Mouse (Mus musculus) kidney, postnatal 0 days (tissue): Measurements from ENCODE around the gene Ccser1. TPM values are rescaled to one million over a fixed set of nuclear protein-coding genes. Genes with fewer than 3 reads are reported as not detected.

Experiments
- ATAC-seq: fragments of 200-750 bp; cut with Nextera tagmentation; replicated peaks from 2 replicates; pipeline ENCODE4 v1.8.0; 2017; ENCODE audit warnings: low read depth, moderate number of reproducible peaks, moderate TSS enrichment, moderate library complexity; ENCODE audit not compliant: low FRiP score
- DNase-seq: peaks from one replicate; pipeline ENCODE4 v3.0.0-alpha.2; 2016; ENCODE audit warnings: low spot score
- H3K27ac ChIP-seq: fragments of 300-500 bp; sonication (generic); 2 replicates; pipeline ENCODE4 v1.5.1; 2014; ENCODE audit warnings: mild to moderate bottlenecking
- H3K27me3 ChIP-seq: fragments of 300-500 bp; sonication (generic); 2 replicates; pipeline ENCODE4 v1.6.1; 2014; ENCODE audit warnings: low read length, mixed read lengths; ENCODE audit not compliant: insufficient read depth
- H3K36me3 ChIP-seq: fragments of 300-500 bp; sonication (generic); 2 replicates; pipeline ENCODE4 v1.6.1; 2014; ENCODE audit warnings: low read length, mixed read lengths; ENCODE audit not compliant: insufficient read depth
- H3K4me1 ChIP-seq: fragments of 300-500 bp; sonication (generic); replicated peaks from 2 replicates; pipeline ENCODE4 v1.6.1; 2014; ENCODE audit warnings: antibody characterized with exemption, low read length, mixed read lengths; ENCODE audit not compliant: insufficient read depth
- H3K4me2 ChIP-seq: fragments of 300-500 bp; sonication (generic); 2 replicates; pipeline ENCODE4 v1.6.1; 2014; ENCODE audit warnings: mild to moderate bottlenecking, low read length, moderate library complexity, mixed read lengths
- H3K4me3 ChIP-seq: fragments of 300-500 bp; sonication (generic); replicated peaks from 2 replicates; pipeline ENCODE4 v1.5.1; 2014; ENCODE audit warnings: low read depth, low read length
- H3K9ac ChIP-seq: fragments of 300-500 bp; sonication (generic); 2 replicates; pipeline ENCODE4 v1.6.1; 2014; ENCODE audit warnings: low read depth, low read length
- H3K9me3 ChIP-seq: fragments of 300-500 bp; sonication (generic); replicated peaks from 2 replicates; pipeline ENCODE4 v1.6.1; 2016; ENCODE audit warnings: low read length, inconsistent platforms, mixed read lengths
- CTCF ChIP-seq: IDR thresholded peaks from 2 replicates; pipeline ENCODE4 v1.5.1; 2016; ENCODE audit warnings: antibody characterized with exemption, low read depth, mild to moderate bottlenecking, moderate library complexity
- WGBS: fragments of 180-500 bp; shearing (Covaris S2); extraction: QIAGEN DNeasy Blood & Tissue Kit; methylation state at CpG from one replicate; pipeline ENCODE4 v1.1.7; 2014; 5-methylcytosine and 5-hydroxymethylcytosine counted together
- polyA plus RNA-seq: library from polyadenylated mRNA; unstranded; fragments of >200 nt; fragmentation: Nextera tagmentation; extraction: Ambion mirVana; gene quantifications from 2 replicates; pipeline ENCODE4 v1.2.1, GENCODE M21; 2015

Ccser1 gene
- polyA plus RNA-seq, 1 experiment from 2014 or later: 16.7 TPM

DNA sequence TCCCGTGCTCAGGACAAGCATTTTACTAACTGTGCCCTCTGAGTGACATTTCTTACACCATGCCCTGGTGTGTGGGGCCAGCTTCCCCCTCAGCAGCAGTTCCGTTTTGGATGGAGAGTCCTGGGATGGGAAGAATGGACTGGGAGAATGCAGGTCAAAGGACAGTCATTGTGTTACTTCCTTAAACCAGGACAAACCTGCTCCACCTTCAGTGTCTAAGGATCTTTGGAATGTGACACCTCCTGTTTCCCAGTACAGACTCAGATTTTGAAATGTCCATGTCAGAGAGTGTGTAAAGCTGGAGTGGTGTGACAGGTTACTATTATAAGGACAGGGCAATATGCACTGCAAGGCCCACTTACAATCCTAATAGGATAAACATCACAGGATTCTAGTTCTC is 8.9 kb downstream of the Ccser1 start:
- Histone ChIP-seq H3K36me3 (no peaks in the 10 kb centered on the region), H3K9ac (no peak overlapping the region), H3K27me3 (no peaks in the 10 kb centered on the region), H3K27ac (no peak overlapping the region), H3K9me3 (no peaks in the 10 kb centered on the region), H3K4me3 (no peak overlapping the region), H3K4me1 (0 out of 2 replicates have a peak, but pooled peaks cover 3% of the 10 kb centered on the region), H3K4me2 (no peak overlapping the region)
- ATAC-seq: peak; percentile 52; the same call in 1 of the 2 replicates
- no peak for TF ChIP-seq CTCF
- WGBS: 50% methylated on average over 2 of the region's 2 CpGs
- DNase-seq: peak; percentile 5

DNA sequence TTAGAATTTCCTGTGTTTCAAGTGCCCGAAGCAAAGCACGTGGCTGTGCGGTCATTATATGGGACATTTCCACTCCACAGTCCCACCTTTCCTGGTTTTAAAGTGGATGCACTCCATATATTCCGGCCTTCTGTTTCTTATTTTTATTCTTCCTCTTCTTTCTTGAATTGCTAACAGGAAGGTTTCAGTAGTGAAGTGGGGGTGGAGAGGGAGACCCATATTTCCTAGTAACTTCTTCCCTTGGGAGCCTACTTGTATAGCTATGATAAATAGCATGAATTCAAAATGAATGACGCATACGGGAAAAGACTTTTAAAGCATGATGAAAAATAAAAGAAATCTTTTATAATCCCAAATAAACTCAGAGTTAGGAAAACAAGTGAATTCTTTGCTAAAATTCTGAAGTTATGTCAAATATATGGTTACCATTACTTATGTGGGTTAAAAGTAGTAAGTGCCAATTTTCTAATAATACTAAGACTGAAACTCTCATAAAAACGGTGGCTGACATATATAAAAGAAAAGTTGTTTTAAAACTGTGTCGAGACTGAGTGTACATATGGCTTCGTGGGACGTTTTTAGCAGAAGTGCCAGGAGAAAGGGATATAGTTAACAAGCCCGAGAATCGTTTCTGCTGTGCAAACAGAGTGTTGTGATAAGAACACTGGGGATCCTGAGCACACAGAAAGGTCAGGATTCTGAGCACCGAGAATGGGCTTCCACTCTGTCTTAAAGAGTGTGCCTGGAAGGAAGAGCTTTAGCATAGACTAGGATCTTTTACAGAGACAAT is 11.7 kb downstream of the Ccser1 start:
- no peaks in the 10 kb centered on the region for H3K9me3 ChIP-seq
- no peak overlapping the region for H3K27ac ChIP-seq
- H3K4me2 ChIP-seq: no peak overlapping the region
- H3K36me3 ChIP-seq: no peaks in the 10 kb centered on the region
- no peak overlapping the region for H3K4me3 ChIP-seq
- no peaks in the 10 kb centered on the region for H3K27me3 ChIP-seq
- ATAC-seq: no peak
- 0 out of 2 replicates have a peak, but pooled peaks cover 3% of the 10 kb centered on the region for H3K4me1 ChIP-seq
- DNase-seq: no peak
- H3K9ac ChIP-seq: no peak overlapping the region
- WGBS: 56% methylated on average over 13 of the region's 13 CpGs
- no peak for TF ChIP-seq CTCF

DNA sequence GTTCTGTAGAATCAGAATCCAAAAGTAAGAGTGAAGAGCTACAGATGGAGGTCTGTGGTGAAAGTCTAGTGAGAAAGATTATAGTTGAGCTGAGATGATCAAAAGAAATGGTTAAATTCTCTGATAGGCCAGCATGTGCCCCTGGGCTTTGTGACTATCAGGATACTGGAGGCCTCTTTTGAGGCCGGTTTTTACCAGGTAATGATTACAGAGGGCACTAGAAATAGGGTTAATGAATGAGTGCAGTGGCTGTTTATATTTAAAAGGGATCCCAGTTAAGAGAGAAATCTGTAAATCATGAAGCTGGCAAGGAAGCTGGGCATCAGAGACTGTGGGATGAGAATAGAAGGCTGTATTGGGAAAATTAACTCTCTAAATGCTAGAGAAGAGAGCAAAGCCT is 23.2 kb downstream of the Ccser1 start:
- DNase-seq (no peak), ATAC-seq (peak; percentile 73)
- H3K9ac ChIP-seq: no peak overlapping the region
- no peak overlapping the region for H3K4me3 ChIP-seq
- TF ChIP-seq CTCF: no peak
- H3K4me1 ChIP-seq: no peaks in the 10 kb centered on the region
- H3K36me3 ChIP-seq: no peaks in the 10 kb centered on the region
- H3K27ac ChIP-seq: peak overlapping the region; percentile 60; the same call in 1 of the 2 replicates
- WGBS: 29% methylated on average over 1 of the region's 1 CpGs
- H3K9me3 ChIP-seq: no peaks in the 10 kb centered on the region
- H3K4me2 ChIP-seq: no peak overlapping the region
- no peaks in the 10 kb centered on the region for H3K27me3 ChIP-seq

DNA sequence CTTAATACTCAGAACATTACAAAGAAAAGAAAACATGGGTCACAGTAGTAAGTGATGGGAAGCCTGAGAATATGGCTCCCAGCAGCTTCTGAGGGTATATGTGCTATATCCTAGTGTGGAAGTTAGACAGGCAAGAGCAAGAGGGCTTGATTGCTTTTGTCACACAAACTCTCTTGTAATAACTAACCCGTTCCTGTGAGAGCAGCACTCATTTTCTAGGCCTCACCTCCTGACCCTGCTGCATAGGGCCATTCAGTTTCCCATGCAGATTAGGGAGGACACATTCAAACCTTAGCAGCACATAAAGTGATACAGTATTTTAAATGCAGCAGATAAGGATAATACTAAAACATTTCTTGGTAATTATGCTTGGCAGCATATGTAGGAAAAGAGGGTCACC is 25.9 kb downstream of the Ccser1 start:
- no peaks in the 10 kb centered on the region for H3K9me3 ChIP-seq
- no peak overlapping the region for H3K9ac ChIP-seq
- no peak overlapping the region for H3K4me3 ChIP-seq
- H3K4me2 ChIP-seq: no peak overlapping the region
- H3K27ac ChIP-seq: no peak overlapping the region
- no peak for DNase-seq
- H3K4me1 ChIP-seq: 0 out of 2 replicates have a peak, but pooled peaks cover 5% of the 10 kb centered on the region
- TF ChIP-seq CTCF: no peak
- 12% methylated on average over 1 of the region's 1 CpGs for WGBS
- ATAC-seq: no peak
- H3K27me3 ChIP-seq: no peaks in the 10 kb centered on the region
- H3K36me3 ChIP-seq: no peaks in the 10 kb centered on the region

DNA sequence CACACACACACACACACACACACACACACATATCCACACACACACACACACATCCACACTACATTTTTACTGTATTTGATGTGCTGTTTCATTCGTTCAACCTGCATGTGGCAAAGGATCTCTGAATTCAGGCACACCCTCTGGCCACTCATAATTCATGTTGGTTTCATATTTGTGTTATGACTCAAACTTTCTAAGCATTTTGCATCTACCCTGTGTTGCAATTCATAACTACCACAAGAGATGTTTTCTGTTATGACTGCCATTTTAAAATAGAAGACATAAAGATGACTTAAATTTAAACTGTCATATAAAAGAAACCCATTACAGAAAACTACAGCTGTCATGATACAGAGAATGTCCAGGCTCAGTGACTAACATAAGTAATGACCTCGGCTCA is 26.5 kb downstream of the Ccser1 start:
- H3K27ac ChIP-seq: no peak overlapping the region
- no peaks in the 10 kb centered on the region for H3K36me3 ChIP-seq
- H3K9me3 ChIP-seq: no peaks in the 10 kb centered on the region
- DNase-seq: no peak
- H3K4me3 ChIP-seq: no peak overlapping the region
- ATAC-seq: no peak
- H3K4me1 ChIP-seq: 0 out of 2 replicates have a peak, but pooled peaks cover 5% of the 10 kb centered on the region
- no peak for TF ChIP-seq CTCF
- no peaks in the 10 kb centered on the region for H3K27me3 ChIP-seq
- no peak overlapping the region for H3K9ac ChIP-seq
- 65% methylated on average over 2 of the region's 2 CpGs for WGBS
- no peak overlapping the region for H3K4me2 ChIP-seq

DNA sequence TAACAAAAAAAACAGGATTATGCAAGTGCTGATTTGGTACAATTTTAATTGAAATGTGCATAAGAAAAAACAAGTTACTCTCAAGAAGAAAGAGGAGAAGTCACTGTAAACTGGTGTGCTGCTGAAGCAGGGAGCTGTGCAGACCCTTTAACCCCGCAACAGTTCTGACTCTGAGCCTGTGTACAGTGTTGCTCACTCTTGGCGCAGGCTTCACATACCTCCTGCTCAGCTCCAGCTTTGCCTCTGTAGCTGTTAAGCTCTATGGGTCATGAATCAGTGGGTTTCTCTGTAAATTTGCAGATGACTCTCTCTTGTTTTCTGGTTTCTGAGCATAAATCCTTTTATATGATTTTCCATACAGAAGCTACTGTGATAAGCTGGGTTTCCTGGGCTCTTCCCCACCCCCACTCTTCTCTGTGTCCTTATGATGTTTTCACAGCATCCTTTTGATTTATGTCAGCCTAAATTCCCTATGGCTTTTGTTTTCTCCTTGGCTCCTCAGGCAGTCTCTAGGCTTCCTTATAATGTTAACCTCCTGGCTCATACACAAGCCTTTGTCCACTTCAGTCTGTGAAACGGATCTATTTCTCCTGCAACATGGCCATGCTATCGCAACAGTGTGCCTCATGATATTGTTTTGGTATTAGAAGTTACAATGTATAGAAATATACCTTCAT is 30.1 kb downstream of the Ccser1 start:
- Histone ChIP-seq H3K27me3 (no peaks in the 10 kb centered on the region), H3K9me3 (no peaks in the 10 kb centered on the region), H3K4me2 (no peak overlapping the region), H3K4me3 (no peak overlapping the region), H3K36me3 (no peaks in the 10 kb centered on the region), H3K27ac (peak overlapping the region; percentile 15; the same call in 1 of the 2 replicates), H3K9ac (no peak overlapping the region), H3K4me1 (0 out of 2 replicates have a peak, but pooled peaks cover 5% of the 10 kb centered on the region)
- WGBS: 45% methylated on average over 4 of the region's 4 CpGs
- ATAC-seq (peak; percentile 77; the same call in 1 of the 2 replicates), DNase-seq (peak; percentile 72)
- TF ChIP-seq CTCF: no peak
